Mouse (Mus musculus) A20 (cell line): ENCODE data around the gene Tmc2.
A peak's percentile ranks its signal among the peaks of the same experiment; 100 is the strongest.

Source experiments
- DNase-seq: peaks from one replicate; pipeline ENCODE4 v3.0.0-alpha.2; 2011; ENCODE audit warnings: low read depth, low spot score

Gene Tmc2

DNA sequence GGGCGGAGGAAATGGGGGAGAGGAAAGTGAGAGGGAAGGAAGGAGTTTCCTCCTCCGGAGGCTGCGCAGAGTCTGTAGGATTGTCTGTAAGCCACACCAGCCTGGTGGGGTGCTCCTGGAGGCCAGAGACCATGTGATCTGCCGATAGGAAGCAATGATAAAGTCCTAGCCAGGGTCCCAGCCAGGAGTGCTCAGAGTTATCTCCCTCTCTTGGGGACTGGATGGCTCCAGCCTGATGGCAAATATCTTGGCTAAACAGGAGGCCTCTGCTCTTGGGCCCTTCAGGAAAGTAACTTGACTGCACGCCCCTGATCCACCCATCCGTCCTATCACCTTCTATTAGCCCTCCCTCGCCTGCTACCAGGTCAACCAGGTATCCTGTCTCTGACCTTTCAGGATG lies 53.2 kb downstream of the Tmc2 start:
- no peak for DNase-seq

DNA sequence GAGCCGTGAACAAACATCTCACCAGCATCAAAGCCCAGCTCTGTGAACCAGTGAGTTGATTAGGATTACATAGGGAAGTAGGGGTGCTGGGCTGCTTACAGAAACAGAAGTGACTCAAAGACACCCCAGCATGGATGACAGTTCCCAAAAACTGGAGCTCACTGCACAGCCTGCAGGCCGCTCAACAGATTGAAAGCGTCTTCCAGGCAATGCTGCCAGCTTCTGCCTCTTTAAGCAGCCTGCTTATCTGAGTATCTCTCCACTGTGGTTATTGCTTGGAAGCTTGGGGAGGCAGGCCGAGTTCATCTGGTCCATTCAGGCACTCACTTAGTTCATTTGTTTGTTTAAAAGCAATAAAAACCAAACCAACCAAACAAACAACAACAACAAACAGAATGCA lies 61.8 kb downstream of the Tmc2 start:
- no peak for DNase-seq

DNA sequence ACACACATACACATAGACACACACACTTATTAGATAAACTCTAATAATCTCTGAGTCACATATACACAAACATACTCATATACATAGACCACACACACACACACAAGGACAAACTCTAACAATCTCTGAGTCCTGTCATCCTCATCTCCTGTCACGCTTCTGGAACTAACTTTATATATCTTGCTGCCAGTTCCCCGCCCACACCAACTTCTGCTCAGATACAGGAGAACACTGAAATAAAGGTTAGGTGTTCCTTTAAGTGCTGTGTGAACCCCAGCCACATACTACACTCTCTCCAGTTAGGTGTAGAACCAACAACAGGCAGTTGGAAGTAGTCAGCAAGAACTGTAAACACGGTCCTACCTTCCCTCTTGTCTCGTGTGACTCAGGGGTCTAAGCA lies 65.8 kb downstream of the Tmc2 start:
- no peak for DNase-seq

DNA sequence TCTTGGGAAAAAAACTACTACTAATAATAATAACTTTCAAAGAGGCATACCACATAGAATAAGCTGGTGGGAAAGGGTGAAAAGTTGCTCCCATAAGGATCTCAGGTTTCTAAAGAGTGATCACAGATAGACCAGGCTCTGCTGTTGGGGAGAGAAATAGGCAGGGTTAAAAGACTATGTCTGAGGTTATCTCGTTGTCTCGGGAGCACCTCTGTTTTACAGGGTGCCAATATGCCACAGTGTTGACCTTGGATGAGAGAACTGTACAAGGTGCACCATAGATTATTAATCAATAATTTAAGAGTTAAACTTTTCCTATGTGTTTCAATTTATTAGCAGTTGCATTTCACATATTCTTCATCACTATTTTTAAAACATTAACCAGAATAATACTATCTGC lies 66.9 kb downstream of the Tmc2 start:
- no peak for DNase-seq

DNA sequence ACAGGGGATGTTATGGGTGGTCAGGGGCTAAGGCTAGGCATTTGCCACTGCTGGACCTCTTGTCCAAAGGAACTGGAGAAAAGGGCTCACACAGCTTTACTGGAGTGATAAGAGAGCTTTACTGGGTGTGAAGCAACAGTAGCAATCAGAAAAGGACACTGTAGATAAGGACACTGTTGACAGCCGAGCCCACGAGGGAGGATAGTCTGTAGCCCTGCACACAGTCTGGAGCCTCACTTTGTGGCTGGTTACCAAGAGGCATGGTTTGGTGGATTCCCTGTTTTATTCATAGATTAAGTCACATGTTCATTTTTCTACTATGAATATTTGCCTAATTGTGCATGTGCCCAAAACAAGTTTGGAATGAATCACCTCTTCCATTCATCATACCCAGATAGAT lies 67.4 kb downstream of the Tmc2 start:
- no peak for DNase-seq

DNA sequence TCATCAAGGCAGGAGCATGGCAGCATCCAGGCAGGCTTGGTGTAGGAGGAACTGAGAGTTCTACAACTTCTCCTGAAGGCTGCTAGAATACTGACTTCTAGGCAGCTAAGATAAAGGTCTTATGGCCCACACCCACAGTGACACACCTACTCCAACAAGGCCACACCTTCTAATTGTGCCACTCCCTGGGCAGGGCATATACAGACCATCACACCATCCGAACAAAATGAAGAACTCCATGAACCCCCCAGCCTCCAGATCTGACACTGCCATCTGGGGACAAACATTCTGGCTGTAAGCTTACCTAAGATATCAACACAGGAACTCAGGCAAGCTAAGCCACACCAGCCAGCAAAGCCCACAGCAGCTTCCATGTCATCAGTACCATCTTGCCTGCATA lies 70.5 kb downstream of the Tmc2 start:
- DNase-seq, result no peak

DNA sequence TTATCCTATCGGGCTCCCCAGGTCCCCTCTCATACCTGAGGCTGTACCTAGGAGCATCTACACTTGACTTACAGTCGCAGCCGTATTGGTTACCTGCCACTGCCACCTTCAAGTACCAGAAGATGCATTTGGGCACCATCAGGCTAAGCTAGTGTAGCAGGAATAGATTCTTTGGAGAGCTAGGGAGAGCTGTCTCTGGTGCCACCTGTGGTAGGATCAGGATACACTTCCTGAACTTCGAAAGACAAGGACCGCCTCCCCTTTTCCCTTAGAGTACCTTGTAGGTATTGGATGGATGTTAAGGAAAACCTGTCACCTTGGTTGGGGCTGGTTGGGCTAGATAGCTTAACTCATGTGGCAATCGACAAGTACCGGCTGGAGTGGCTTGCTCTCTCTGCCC lies 73.1 kb downstream of the Tmc2 start:
- no peak for DNase-seq

DNA sequence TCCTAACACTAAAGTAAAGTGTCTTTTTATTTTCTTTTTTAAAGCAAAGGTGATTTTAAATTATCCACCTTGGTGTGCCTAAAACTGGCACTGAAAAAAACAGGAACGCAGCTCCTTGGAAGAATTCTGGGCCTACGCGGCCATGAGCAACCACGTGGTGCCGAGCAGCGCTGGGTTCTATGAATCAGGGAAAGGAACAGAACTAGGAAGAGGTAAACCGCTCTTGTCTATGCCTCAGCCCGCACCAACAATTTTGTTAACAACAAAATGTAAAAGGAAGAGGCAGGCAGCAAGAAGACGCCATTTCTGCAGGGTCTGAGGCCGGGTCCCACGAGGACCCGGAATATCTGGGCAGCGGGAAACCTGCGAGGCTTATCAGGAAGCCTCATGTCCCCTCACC lies 78.7 kb downstream of the Tmc2 start:
- DNase-seq, result no peak

DNA sequence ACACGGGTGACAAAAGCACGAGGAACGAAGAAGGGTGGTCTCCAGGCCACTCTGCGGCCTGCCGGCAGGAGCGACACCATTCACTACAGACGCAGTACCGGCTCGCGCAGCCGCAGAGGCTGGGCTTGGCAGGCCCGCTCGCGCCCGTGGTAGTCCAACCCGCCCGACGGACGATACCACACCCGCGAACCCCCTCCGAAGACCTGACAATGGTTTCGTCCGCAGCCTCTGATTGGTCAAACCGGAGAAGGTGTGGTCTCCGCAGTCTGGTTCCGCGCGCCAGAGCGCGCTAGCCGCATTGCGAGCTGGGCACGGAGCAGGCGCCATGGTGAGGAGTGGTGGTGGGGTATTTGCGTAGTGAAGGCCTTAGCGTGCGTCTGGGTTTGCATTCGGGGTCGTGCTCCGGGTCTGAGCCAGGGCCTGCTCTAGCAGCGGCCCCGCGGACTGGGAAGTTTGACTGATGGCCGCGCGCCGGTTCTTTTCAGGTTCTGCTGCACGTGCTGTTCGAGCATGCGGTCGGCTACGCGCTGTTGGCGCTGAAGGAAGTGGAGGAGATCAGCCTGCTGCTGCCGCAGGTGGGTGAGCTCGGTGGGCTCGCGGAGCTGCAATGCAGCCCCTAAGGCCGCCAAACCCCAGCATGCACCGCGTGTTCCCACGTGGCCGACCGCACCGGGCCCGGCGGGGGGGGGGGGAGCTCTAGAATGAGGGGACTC lies 79.3 kb downstream of the Tmc2 start, which contains the start of gene Nop56:
Nop56 (plus strand) TSS at position 282 of the 713 bp plus-strand sequence.
- DNase-seq, result peak; percentile 97

DNA sequence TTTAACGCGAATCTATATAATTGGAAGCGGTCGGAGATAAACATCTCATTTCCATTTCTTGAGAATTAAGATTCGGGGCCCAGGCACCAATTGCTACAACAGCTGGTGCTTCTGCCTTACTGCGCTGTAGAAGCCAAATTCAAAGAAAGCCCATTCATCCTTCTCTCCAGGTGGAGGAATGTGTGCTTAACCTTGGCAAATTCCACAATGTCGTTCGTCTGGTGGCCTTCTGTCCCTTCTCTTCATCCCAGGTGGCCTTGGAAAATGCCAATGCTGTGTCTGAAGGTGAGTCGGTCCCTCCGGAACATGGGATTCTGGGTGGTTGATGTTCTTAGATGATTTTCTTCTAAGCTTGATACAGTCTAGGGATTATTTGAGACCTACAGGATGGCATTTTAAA lies 79.9 kb downstream of the Tmc2 start:
- no peak for DNase-seq

DNA sequence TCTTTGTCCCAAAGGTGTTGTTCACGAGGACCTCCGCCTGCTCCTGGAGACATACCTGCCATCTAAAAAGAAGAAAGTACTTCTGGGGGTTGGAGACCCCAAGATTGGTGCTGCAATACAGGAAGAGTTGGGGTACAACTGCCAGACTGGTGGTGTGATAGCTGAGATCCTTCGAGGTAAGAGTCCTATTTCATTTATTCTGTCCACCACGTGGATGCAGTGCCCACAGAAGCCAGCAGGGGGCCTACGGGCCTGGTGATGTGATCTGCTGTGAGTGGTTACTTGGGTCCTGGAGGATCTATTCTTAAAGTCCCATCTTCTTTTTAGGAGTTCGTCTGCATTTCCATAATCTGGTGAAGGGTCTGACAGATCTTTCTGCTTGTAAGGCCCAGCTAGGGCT lies 80.7 kb downstream of the Tmc2 start:
- DNase-seq, result peak; percentile 62

DNA sequence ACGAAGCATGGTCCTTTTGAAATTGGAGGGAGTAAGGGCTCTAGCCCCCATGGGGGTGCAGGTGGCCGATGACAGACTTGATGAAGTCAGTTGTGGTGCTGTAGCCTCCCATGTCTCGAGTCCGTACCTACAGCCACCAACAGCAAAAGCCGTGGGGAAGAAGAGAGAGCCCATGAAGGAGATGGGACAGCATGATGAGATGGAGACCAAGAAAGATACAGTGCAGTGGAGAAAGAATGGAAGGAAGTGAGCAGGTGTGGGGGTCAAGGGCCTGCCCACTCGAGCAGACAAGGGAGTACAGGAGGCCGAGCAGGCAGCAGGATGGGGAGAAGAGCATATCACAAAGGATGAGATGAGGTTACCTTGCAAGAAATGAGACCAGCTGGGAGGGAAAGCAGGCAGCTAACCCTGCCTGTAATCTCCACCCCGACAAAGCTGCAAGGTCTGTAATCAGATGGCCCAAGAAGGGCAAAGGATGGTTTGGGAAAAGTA lies 84.7 kb downstream of the Tmc2 start:
- DNase-seq, result peak; percentile 41

DNA sequence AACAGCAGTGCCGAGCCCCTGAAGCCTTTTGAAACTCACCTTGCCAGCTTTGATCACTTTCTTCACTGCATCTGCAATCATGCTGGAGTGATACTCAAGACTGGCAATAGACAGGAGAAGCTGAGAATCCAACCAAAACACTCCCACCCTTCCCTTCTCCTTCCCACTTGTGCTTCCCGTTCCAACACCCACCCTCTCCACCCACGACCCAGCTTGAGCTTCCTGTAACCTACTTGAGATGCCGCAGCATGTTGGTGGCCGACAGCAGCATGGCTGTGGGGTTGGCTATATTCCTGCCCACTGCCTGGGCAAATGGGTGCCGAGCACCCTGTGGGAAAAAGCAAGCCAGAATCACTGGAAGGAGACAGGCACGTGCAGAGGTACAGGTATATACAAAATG lies 85.2 kb downstream of the Tmc2 start:
- DNase-seq, result no peak

DNA sequence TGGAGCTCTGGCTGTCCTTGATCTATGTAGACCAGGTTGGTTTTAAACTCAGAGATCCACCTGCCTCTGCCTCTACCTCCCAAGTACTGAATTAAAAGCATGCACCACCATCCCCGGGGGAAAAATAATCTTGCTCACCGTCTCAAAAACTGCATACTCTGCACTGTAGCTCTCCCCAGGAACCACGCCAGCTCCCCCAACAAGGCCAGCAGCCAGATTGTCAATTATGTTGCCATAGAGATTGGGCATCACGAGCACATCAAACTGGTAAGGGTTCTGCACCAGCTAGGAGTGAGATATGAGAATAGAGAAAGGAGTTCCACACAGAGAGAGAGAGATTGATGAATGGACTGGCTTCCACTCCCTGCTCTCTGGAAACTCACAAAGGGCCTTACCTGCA lies 85.8 kb downstream of the Tmc2 start:
- DNase-seq, result no peak

DNA sequence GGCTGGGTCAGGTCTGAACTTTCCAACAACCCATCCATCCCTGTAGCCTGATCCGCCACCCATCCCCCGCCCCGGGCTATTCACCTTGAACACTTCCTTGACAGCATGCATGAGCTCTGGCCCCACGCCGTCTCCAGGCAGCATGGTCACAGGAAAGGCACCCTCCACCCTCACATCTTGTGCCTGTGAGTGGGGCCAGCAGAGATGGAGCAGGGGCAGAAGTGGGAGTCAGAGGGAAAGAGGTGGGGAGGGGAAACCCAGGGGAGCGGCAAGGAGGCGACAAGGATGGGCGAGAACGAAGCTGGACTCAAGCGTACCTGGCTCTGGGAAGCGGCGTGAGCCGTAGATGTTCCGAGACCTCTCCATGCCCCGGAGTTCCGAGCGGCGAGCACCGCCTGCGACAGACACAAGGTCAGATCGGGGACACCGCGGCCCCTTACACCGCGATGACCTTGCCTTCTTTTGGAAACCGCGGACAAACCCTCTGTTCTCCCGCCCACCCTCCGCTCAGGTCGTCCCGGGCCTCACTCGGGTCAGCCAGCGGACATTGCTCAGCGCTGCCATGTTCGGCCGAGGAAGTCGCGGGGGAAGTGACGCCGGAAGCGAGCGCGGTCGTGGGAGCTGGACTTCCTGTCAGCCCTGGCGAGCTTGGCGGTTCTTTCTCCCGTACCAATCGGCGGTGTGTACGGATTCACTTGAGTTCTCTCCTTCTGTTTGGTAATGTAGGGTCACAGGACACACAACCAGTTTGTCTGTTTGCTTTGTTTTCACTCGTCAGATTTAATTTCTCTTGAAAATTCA lies 89.1 kb downstream of the Tmc2 start, which contains the start of gene Idh3b:
Idh3b (minus strand) TSS at position 694 of the 801 bp plus-strand sequence.
- peak; percentile 87 for DNase-seq

DNA sequence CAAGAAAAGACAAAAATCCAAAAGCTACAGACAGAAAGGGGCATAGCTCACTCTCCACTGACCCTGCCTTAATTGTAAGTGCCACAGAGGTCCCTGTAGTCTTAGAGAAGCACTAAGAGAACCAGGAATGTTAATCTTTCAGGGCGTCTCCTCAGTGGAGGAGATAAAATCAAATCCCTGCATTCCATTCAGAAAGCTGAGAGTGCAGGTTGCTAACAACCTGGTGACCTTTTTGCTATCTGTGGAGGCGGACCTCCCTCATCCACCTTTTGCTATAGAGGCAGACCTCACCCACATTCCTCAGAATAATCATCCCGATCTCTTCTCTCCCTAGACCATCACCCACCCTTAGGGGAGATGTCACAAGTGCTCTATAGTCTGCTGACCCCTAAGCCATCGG lies 94.1 kb downstream of the Tmc2 start:
- no peak for DNase-seq

DNA sequence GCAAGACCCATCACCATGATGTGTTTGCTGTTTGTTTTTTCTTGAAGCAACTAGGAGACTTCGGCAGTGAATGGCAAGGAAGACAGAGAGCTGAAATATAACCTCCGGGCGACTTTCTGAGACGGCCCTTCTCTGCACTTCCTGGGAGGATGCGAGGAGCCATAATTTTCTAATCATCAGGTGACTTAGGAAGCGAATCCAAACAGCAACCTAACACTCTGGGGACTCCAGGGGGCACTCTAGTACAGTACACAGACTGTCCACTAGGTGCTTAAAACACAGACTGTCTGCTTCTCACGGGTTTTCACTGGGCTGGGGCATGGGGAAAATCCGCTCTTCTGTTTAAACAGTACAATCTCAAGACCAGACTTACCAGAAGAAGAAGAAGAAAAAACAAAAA lies 96.4 kb downstream of the Tmc2 start:
- peak; percentile 72 for DNase-seq

DNA sequence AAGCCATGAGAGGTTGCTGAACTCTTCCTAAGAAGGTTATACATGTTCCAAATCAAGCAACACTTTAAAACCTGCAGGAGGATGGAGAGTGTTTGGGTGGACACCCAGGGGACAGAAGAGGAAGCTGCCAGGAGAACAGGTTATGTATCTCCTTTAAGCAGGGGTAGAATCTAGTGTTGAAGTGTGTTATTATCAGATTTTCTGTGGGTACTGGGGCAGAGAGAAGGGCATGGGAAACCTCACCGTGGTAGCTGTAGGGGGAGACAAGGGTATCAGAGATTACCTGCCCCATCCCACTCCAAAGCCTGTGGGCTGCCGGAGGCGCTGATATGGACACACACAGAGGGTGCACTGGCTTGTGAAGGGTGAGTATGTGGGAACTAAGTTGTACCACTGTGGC lies 98.0 kb downstream of the Tmc2 start:
- no peak for DNase-seq

DNA sequence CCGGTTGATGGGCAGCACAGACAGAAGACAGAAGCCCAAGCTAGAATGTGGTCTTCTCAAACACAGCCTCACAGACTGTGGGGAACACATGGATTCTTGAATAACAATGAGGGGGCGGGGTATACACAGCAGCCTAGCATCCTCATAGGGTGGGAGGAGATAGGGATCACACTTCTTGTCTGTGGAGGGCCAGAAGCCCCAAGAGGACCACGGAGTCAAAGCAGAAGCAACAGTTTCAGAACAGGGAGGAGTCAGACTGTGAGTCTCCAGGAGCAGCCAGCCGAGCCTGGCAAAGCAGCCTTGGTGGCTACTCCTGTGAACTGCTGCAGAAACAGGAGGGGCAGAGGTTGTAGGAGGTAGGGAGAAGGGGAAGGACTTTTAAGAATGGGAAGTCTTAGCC lies 98.5 kb downstream of the Tmc2 start:
- DNase-seq, result no peak

DNA sequence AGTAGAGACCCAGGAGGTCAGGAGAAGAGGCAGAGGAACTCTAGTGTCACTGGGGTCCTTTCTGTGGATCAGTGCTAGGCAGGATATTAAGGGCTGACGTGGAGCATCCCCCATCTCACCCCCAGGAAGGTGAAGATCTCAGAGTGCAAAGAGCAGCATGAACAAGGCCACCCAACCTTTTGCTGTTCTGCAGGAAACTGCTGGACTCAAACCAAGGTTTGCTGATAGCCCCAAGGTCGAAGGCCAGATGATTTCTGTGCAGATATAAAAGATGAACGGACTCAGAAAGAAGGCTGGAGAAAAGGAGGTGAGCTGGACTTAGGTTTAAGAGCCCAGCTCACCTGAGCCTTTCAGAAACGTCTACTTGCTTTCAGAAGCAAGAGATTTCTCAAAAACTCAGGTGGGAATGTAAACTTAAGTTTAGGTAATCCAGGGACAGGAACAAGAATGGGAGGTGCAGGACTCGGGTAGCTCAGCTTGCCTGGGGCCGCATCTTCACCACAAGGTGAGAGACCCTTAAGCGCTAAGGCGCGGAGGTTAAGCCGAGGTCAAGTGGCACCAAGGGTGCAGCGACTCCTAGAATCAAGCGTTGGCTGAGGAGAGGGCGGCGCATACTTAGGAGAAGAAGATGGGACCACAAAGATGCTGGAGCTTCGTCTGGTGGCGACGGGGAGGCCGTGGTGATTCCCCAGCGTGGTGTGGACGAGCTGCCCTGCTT lies 99.4 kb downstream of the Tmc2 start:
- no peak for DNase-seq

DNA sequence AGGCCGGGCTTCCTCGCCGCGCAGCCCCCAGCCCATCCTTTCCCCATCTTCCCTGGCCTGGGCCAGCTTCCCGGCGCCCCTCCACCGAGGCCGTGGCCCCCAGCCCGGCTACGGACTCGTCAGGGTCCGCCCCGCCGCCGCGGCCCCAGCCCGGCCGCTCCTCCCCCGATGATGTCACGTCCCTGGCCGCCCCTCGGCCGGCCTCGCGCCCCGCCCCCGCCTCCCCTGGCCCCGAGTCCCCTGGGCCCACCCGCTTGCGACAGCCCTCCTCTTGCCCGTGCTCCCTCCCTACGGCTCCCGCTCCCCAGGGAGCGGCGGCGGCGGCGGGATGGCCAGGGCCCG lies 99.9 kb downstream of the Tmc2 start, which contains the start of gene Ebf4:
Ebf4 (plus strand) TSS at position 234 of the 342 bp plus-strand sequence.
- no peak for DNase-seq
